Mouse (Mus musculus) stomach, embryonic 14.5 days (tissue): ENCODE data around the gene Tiam1. TPM values are rescaled to one million over a fixed set of nuclear protein-coding genes. Genes with fewer than 3 reads are reported as not detected.

Experiments used
- ATAC-seq: fragments of 200-750 bp; cut with Nextera tagmentation; 2 replicates; pipeline ENCODE4 v1.8.0; 2017; ENCODE audit warnings: low read depth, moderate TSS enrichment; ENCODE audit not compliant: insufficient number of reproducible peaks, insufficient read depth, low FRiP score
- H3K27ac ChIP-seq: fragments of 300-500 bp; sonication (generic); 2 replicates; pipeline ENCODE4 v1.5.1; 2014; ENCODE audit warnings: mild to moderate bottlenecking, low read length, moderate library complexity, mixed read lengths
- H3K27me3 ChIP-seq: fragments of 300-500 bp; sonication (generic); 2 replicates; pipeline ENCODE4 v1.6.1; 2014; ENCODE audit warnings: low read length, control low read depth, mixed read lengths; ENCODE audit not compliant: control insufficient read depth, insufficient read depth
- H3K36me3 ChIP-seq: fragments of 300-500 bp; sonication (generic); 2 replicates; pipeline ENCODE4 v1.6.1; 2014; ENCODE audit warnings: mild to moderate bottlenecking, control low read depth, low read length, moderate library complexity, mixed read lengths; ENCODE audit not compliant: control insufficient read depth, insufficient read depth
- H3K4me1 ChIP-seq: fragments of 300-500 bp; sonication (generic); 2 replicates; pipeline ENCODE4 v1.6.1; 2014; ENCODE audit warnings: low read length, control low read depth, mixed read lengths; ENCODE audit not compliant: control insufficient read depth, insufficient read depth
- H3K4me2 ChIP-seq: fragments of 300-500 bp; sonication (generic); replicated peaks from 2 replicates; pipeline ENCODE4 v1.6.1; 2014; ENCODE audit warnings: low read depth, low read length, control low read depth
- H3K4me3 ChIP-seq: fragments of 300-500 bp; sonication (generic); 2 replicates; pipeline ENCODE4 v1.5.1; 2014; ENCODE audit warnings: low read depth, low read length, control low read depth
- H3K9ac ChIP-seq: fragments of 300-500 bp; sonication (generic); replicated peaks from 2 replicates; pipeline ENCODE4 v1.6.1; 2014; ENCODE audit warnings: low read depth, mild to moderate bottlenecking, control low read depth, low read length, moderate library complexity, mixed read lengths
- H3K9me3 ChIP-seq: fragments of 300-500 bp; sonication (generic); 2 replicates; pipeline ENCODE4 v1.6.1; 2016; ENCODE audit warnings: low read depth, low read length, control low read depth; ENCODE audit not compliant: control insufficient read depth
- WGBS: fragments of 180-500 bp; shearing (Covaris S2); extraction: QIAGEN DNeasy Blood & Tissue Kit; methylation state at CpG from one replicate; pipeline ENCODE4 v1.1.7; 2014; 5-methylcytosine and 5-hydroxymethylcytosine counted together
- polyA plus RNA-seq: library from polyadenylated mRNA; unstranded; fragments of >200 nt; fragmentation: Nextera tagmentation; extraction: Ambion mirVana; gene quantifications from 2 replicates; pipeline ENCODE4 v1.2.1, GENCODE M21; 2014

The Tiam1 gene
- polyA plus RNA-seq, 1 experiment from 2014 or later = 38.4 TPM

DNA sequence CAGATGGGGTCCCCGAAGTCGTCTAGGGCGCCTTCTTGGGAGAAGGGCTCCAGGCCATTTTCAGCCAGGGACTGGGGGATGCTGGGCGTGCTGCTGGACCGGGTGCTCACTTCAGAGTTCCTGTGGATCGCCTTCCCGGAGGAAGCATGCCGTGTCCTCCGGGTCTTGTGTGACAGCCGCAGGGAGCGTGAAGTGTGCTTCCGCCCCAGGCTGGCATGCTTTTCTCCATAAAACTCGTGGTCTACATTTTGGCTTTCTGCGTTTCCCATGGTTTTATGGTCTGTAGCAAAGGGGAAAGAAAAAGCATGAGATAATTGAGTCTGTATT is 245.3 kb downstream of the Tiam1 start:
- H3K4me3 ChIP-seq = no peak overlapping the region
- no peak overlapping the region for H3K9ac ChIP-seq
- no peaks in the 10 kb centered on the region for H3K36me3 ChIP-seq
- no peaks in the 10 kb centered on the region; the same call in 1 of the 2 replicates for H3K9me3 ChIP-seq
- 90% methylated on average over 14 of the region's 14 CpGs for WGBS
- H3K4me1 ChIP-seq = 0 out of 2 replicates have a peak, but pooled peaks cover 5% of the 10 kb centered on the region
- H3K27ac ChIP-seq = no peak overlapping the region
- no peaks in the 10 kb centered on the region for H3K27me3 ChIP-seq
- no peak for ATAC-seq
- H3K4me2 ChIP-seq = no peak overlapping the region

DNA sequence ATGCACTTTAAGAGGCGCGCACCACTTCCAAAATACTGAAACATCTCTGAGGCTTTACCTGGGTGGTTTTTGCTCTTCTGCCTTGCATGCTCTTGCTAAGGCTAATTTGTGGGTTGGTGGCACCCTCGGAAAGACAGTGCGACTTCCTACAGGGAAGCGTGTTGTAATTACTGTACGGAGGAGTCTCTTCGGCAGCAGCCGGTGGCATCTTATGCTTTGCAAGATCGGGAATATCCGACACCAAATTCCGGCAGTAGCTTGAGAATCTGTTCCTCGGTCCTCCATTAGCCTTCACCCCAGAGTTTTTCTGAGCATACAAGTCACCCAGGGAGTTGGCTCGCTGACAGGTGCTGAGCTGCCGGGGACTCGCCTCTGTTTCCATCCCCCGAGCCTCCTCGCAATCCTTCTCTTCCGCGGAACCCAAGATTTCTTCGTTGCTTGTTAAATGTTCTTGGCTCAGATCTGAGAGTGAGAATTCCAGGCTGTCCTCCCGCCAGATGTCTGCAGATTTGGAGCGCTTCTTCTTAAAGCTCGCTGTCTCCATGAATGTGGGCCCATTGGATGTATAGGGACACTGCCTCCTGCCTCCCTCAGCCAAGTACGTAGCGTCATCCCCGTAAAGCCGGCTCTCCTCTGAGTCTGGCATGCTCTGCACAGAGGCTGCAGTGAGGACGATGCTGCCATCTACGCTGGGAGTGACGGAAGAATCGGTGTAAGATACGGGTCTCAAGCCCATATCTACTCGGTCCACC is 245.8 kb downstream of the Tiam1 start:
- H3K36me3 ChIP-seq = no peaks in the 10 kb centered on the region
- 0 out of 2 replicates have a peak, but pooled peaks cover 5% of the 10 kb centered on the region for H3K4me1 ChIP-seq
- 86% methylated on average over 33 of the region's 33 CpGs for WGBS
- H3K9me3 ChIP-seq = no peaks in the 10 kb centered on the region; the same call in 1 of the 2 replicates
- H3K27me3 ChIP-seq = no peaks in the 10 kb centered on the region
- no peak overlapping the region for H3K9ac ChIP-seq
- no peak for ATAC-seq
- H3K4me3 ChIP-seq = no peak overlapping the region
- H3K4me2 ChIP-seq = no peak overlapping the region
- no peak overlapping the region for H3K27ac ChIP-seq

DNA sequence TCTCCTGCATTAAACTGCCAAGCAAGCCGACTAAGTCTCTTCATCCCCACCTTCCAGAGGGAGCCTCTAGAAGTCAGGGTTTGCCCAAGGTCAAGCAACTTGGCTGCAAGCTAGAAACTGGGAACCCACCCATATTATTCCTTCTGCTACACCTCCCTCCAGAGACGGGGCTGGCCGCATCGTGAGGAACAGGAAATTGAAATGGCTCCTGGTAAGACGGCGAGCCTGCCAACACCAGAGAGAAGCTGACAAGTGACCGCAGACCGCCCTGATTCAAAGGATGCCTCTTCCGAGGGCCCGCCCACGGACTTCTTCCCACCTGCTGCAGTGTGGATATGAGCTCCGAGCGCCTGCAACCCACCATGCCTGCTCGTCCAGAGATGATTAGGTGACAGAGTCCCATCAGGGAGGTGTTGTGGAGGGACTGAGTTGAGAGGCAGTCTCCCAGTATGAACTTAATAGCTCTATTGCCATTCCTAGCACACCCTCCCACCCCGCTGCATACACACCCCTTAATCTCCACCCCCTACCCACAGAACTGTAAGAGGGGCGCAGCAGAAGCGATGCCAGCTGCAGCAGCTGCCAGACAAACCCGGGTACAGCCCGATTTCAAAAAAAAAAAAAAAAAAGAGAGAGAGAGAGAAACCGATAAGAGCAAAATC is 246.6 kb downstream of the Tiam1 start:
- 83% methylated on average over 20 of the region's 20 CpGs for WGBS
- no peak overlapping the region for H3K27ac ChIP-seq
- no peak for ATAC-seq
- 0 out of 2 replicates have a peak, but pooled peaks cover 5% of the 10 kb centered on the region for H3K4me1 ChIP-seq
- H3K36me3 ChIP-seq = no peaks in the 10 kb centered on the region
- H3K9me3 ChIP-seq = no peaks in the 10 kb centered on the region; the same call in 1 of the 2 replicates
- no peaks in the 10 kb centered on the region for H3K27me3 ChIP-seq
- no peak overlapping the region for H3K4me2 ChIP-seq
- no peak overlapping the region for H3K9ac ChIP-seq
- no peak overlapping the region for H3K4me3 ChIP-seq

DNA sequence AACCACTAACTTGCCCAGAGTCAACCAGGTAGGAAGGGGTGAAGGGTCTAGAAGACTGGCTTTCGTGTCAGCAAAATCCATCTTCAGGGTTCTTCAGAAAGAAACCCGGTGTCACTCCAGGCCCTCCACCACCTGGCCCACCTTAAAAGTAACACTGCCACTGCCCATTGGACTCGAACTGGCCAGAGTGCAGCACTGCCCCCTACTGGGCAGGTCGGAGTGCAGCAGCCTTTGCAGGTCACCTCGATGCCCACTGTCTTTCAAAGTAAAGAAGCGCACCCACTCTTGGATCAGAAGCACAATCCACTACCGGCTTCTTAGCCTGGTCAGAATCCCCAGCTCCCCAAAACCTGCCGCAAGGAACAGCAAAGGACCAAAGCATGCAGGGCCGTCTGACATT is 247.2 kb downstream of the Tiam1 start:
- Histone ChIP-seq H3K4me1 (0 out of 2 replicates have a peak, but pooled peaks cover 5% of the 10 kb centered on the region), H3K36me3 (no peaks in the 10 kb centered on the region), H3K9ac (no peak overlapping the region), H3K9me3 (no peaks in the 10 kb centered on the region; the same call in 1 of the 2 replicates), H3K4me2 (no peak overlapping the region), H3K27me3 (no peaks in the 10 kb centered on the region), H3K27ac (no peak overlapping the region), H3K4me3 (no peak overlapping the region)
- 76% methylated on average over 9 of the region's 9 CpGs for WGBS
- no peak for ATAC-seq

DNA sequence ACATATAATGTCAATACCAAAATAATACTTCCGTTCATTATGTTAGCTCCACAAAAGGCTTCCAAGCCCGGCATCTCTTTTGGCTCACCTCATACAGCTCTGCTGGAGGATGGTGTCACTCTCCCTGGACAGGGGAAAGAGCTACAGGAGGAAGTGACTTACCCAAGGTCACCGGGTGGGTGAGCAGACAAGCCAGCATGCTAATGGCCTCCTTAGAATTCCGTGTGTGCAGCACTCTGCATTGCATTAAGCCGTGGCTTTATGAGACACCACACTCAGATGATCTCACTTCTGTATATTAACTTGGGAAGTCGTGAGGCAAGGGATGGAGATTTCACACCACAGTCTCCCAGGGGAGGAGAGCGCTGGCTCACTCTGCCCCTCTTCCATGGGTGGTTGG is 248.3 kb downstream of the Tiam1 start:
- H3K27me3 ChIP-seq = no peaks in the 10 kb centered on the region
- no peak overlapping the region for H3K27ac ChIP-seq
- H3K4me2 ChIP-seq = no peak overlapping the region
- H3K4me3 ChIP-seq = no peak overlapping the region
- no peaks in the 10 kb centered on the region for H3K36me3 ChIP-seq
- 76% methylated on average over 7 of the region's 7 CpGs for WGBS
- no peak for ATAC-seq
- H3K9ac ChIP-seq = no peak overlapping the region
- no peaks in the 10 kb centered on the region; the same call in 1 of the 2 replicates for H3K9me3 ChIP-seq
- H3K4me1 ChIP-seq = 0 out of 2 replicates have a peak, but pooled peaks cover 3% of the 10 kb centered on the region

DNA sequence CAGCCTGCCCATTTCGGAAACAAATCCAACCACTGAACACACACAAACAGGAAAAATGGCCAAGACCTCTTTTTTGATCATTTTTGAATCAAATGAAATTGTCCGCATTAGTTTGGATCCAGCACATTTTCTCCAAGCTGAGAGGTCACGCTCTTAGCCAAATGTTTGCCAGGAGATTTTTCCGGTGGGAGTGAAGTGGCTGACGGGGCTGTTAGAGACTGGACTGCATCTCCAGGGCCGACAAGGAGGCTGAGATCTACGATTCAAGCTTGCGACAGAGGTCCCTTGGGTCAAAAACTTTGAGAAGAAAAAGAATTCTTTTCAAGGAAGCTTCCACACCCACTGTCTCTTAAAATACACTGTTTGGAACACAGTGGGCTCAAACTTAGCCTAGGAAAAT is 248.8 kb downstream of the Tiam1 start:
- no peak overlapping the region for H3K4me2 ChIP-seq
- no peak overlapping the region for H3K4me3 ChIP-seq
- no peak for ATAC-seq
- WGBS = 44% methylated on average over 8 of the region's 8 CpGs
- 0 out of 2 replicates have a peak, but pooled peaks cover 2% of the 10 kb centered on the region for H3K4me1 ChIP-seq
- H3K36me3 ChIP-seq = no peaks in the 10 kb centered on the region
- H3K27me3 ChIP-seq = no peaks in the 10 kb centered on the region
- H3K9me3 ChIP-seq = no peaks in the 10 kb centered on the region; the same call in 1 of the 2 replicates
- H3K9ac ChIP-seq = no peak overlapping the region
- H3K27ac ChIP-seq = no peak overlapping the region

DNA sequence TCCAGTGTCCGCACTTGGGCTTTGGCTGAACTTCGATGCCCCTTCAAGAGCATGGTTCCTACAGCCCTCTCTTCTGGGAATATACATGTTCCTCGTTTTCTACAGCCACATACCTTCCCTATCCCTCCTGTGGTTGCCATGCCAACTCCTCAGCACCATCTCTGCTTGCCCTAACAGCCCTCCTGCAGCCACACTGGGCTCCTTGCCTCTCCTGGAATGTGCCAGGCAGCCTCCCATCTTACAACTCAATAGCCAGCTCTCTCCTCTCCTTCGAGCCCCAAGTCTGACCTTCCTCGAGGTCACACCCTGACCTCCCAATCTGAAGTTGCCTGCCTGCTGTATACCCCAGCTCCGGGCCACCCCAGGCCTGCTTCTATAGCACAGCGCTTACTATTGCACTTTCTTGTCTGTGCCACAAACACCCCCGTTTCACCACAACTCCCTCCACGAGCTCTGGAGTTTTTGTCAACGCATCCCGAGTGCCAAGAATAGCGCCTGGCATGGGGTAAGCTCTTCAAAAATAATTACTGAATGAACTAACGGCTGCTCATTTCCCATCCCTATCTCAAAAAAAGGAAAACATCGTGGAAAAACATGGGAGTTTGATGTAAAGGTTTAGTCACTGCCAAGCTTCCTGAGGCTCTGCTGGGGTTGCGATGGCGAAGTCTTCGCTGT is 252.9 kb downstream of the Tiam1 start:
- Histone ChIP-seq H3K4me2 (no peak overlapping the region), H3K9me3 (peaks cover 5% of the 10 kb centered on the region; the same call in 1 of the 2 replicates), H3K9ac (no peak overlapping the region), H3K27ac (no peak overlapping the region), H3K36me3 (no peaks in the 10 kb centered on the region), H3K4me1 (no peaks in the 10 kb centered on the region), H3K27me3 (no peaks in the 10 kb centered on the region), H3K4me3 (no peak overlapping the region)
- 76% methylated on average over 17 of the region's 17 CpGs for WGBS
- no peak for ATAC-seq

DNA sequence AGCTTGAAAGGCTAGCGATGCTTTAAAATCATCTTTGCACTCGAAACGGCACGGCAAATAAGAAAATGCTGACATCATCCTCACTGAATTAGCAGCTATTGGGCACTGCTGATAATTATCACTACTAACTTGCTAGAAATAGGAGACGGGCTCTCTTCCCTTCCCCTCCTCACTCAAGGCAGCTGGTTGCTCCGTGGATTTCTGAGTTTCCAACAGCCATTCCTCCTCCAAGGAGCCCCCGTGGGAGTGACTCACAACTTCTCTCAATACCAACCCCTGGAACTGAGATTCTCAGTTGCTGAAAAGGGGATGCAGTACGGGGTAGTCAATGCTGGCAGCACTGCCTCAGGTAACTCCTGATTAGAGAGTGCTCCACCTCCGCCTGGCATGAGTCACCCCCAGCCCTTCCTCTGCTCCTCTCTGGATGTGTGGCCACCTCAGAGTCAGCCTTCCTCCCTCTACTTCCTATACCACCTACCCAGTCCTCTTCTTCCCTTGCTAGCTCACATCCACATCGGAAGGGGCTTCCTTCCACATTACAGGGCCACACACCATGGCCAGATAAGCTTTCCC is 253.6 kb downstream of the Tiam1 start:
- Histone ChIP-seq H3K4me1 (no peaks in the 10 kb centered on the region), H3K4me3 (no peak overlapping the region), H3K27ac (no peak overlapping the region), H3K36me3 (no peaks in the 10 kb centered on the region), H3K9me3 (peaks cover 5% of the 10 kb centered on the region; the same call in 1 of the 2 replicates), H3K4me2 (no peak overlapping the region), H3K9ac (no peak overlapping the region), H3K27me3 (no peaks in the 10 kb centered on the region)
- WGBS = 74% methylated on average over 10 of the region's 10 CpGs
- no peak; the same call in 1 of the 2 replicates for ATAC-seq
